Mouse (Mus musculus) stomach, postnatal 0 days (tissue): ENCODE measurements at regions not wholly inside any gene's neighbourhood (a gene's known extent, or its start where the extent isn't known, plus 50 kb on each side); places are given as distances from the start of the nearest gene placed in this dataset.

Experiments used
- CTCF ChIP-seq: IDR thresholded peaks from 2 replicates; pipeline ENCODE4 v1.5.1; 2016; ENCODE audit warnings: antibody characterized with exemption, low read depth, mild to moderate bottlenecking, moderate library complexity
- EP300 ChIP-seq: optimal IDR thresholded peaks from 2 replicates; pipeline ENCODE3; 2016; ENCODE audit warnings: antibody characterized with exemption

- TF ChIP-seq EP300 (no peak), CTCF (no peak)
Measured at GRCm38 (mm10) chr7:116882268-116882964, 378.2 kb downstream of the Nucb2 start.
